Mouse (Mus musculus) heart, adult 2 months (tissue): ENCODE data around the gene Dkk2. TPM values are rescaled to one million over a fixed set of nuclear protein-coding genes. Genes with fewer than 3 reads are reported as not detected.
A peak's percentile ranks its signal among the peaks of the same experiment; 100 is the strongest.

Source experiments
- DNase-seq, 2 experiments: peaks; one replicate each; pipeline ENCODE4 v3.0.0; 2021
- H3K27ac ChIP-seq: fragments of 200-600 bp; 2 replicates; pipeline ENCODE4 v1.8.1; 2022
- H3K27me3 ChIP-seq: fragments of 200-500 bp; 2 replicates; pipeline ENCODE4 v1.6.1; 2012; ENCODE audit warnings: mild to moderate bottlenecking, low read length, inconsistent platforms, mixed read lengths; ENCODE audit not compliant: control insufficient read depth, insufficient read depth
- H3K36me3 ChIP-seq: fragments of 200-500 bp; 2 replicates; pipeline ENCODE4 v1.6.1; 2012; ENCODE audit warnings: low read length, inconsistent platforms; ENCODE audit not compliant: control insufficient read depth, insufficient read depth
- H3K4me1 ChIP-seq: fragments of 200-500 bp; 2 replicates; pipeline ENCODE4 v1.6.1; 2011; ENCODE audit warnings: low read length; ENCODE audit not compliant: control insufficient read depth, insufficient read depth
- H3K4me3 ChIP-seq: fragments of 200-600 bp; 2 replicates; pipeline ENCODE4 v1.8.1; 2022
- H3K79me2 ChIP-seq: fragments of 200-500 bp; replicated peaks from 2 replicates; pipeline ENCODE4 v1.6.1; 2012; ENCODE audit warnings: mild to moderate bottlenecking, inconsistent platforms, low read length, moderate library complexity, mixed read lengths; ENCODE audit not compliant: control insufficient read depth, insufficient read depth
- H3K9ac ChIP-seq: fragments of 200-500 bp; 2 replicates; pipeline ENCODE4 v1.6.1; 2012; ENCODE audit warnings: low read depth, mild to moderate bottlenecking, control low read depth, inconsistent platforms, low read length, mixed read lengths
- CTCF ChIP-seq: fragments of 200-600 bp; IDR thresholded peaks from 2 replicates; pipeline ENCODE4 v1.8.1; 2022; ENCODE audit warnings: antibody characterized with exemption, mild to moderate bottlenecking, moderate library complexity
- EP300 ChIP-seq: fragments of 200-500 bp; IDR thresholded peaks from 2 replicates; pipeline ENCODE4 v1.6.1; 2011; ENCODE audit warnings: low read depth, low read length, control low read depth; ENCODE audit not compliant: insufficient read depth
- POLR2A ChIP-seq: fragments of 200-500 bp; IDR thresholded peaks from 2 replicates; pipeline ENCODE4 v1.6.1; 2011; ENCODE audit warnings: mild to moderate bottlenecking, low read depth, low read length, control low read depth; ENCODE audit not compliant: insufficient read depth
- WGBS: fragments of 180-500 bp; shearing (Covaris S2); methylation state at CpG from one replicate; pipeline ENCODE4 v1.1.7; 2018; 5-methylcytosine and 5-hydroxymethylcytosine counted together
- intact Hi-C: fragments of 180-260 bp; cut with DNase I; formaldehyde crosslinking; loops from one replicate; pipeline ENCODE4 v1.15.1; 2025
- polyA plus RNA-seq: library from polyadenylated mRNA; depleted of rRNA; stranded (reverse); fragments of >200 nt; gene quantifications from 2 replicates; pipeline ENCODE4 v1.2.3, GENCODE M21; 2012
- total RNA-seq, 2 experiments: library from RNA; stranded (reverse); gene quantifications; 2 replicates each; pipeline ENCODE4 v1.2.3; 2021

Dkk2 gene
- total and polyA plus RNA-seq, 3 experiments: 0.12 to 0.18 (median 0.16) TPM

DNA sequence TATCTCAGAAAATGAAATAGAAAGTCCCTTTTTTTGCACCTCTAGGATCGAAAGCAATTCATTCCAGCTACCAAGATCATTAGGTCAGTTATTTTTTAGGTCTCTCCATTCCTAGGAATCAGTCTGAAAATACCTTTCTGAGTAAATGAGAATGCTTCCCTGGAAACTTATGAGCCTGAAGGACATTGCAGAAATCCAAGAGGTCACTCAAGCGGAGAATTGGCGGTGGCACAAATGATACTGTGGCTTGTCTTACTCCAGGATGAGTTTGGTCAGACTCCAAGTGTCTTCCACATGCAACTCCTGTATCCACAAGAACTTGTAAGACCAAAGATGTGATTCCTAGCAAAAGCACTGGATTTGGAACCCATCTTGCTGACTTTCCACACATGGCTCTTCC lies 21.7 kb upstream of the Dkk2 start:
- DNase-seq: no peak
- H3K79me2 ChIP-seq: no peaks in the 10 kb centered on the region
- H3K4me1 ChIP-seq: no peaks in the 10 kb centered on the region
- no peak for TF ChIP-seq EP300
- TF ChIP-seq POLR2A: no peak
- no peak for TF ChIP-seq CTCF
- H3K36me3 ChIP-seq: no peaks in the 10 kb centered on the region
- no peak overlapping the region for H3K4me3 ChIP-seq
- no peak overlapping the region for H3K27ac ChIP-seq
- intact Hi-C loops: no loop called here
- H3K27me3 ChIP-seq: no peaks in the 10 kb centered on the region
- 94% methylated on average over 3 of the region's 3 CpGs for WGBS
- no peak overlapping the region for H3K9ac ChIP-seq

GRCm38 (mm10) chr3:132063966-132064365 lies 21.1 kb upstream of the Dkk2 start:
- 44% methylated on average over 4 of the region's 4 CpGs for WGBS
- intact Hi-C loops: no loop called here
- Histone ChIP-seq H3K4me1 (no peaks in the 10 kb centered on the region), H3K36me3 (no peaks in the 10 kb centered on the region), H3K27ac (no peak overlapping the region), H3K27me3 (no peaks in the 10 kb centered on the region), H3K79me2 (no peaks in the 10 kb centered on the region), H3K9ac (no peak overlapping the region), H3K4me3 (no peak overlapping the region)
- no peak for DNase-seq
- no peak for TF ChIP-seq CTCF
- no peak for TF ChIP-seq EP300
- TF ChIP-seq POLR2A: no peak

- Histone ChIP-seq H3K9ac (no peak overlapping the region), H3K36me3 (no peaks in the 10 kb centered on the region), H3K27ac (no peak overlapping the region), H3K27me3 (no peaks in the 10 kb centered on the region), H3K79me2 (no peaks in the 10 kb centered on the region), H3K4me3 (no peak overlapping the region), H3K4me1 (no peaks in the 10 kb centered on the region)
- WGBS: 36% methylated on average over 1 of the region's 1 CpGs
- TF ChIP-seq EP300 (no peak), POLR2A (no peak), CTCF (no peak)
- DNase-seq: no peak
- intact Hi-C loops: no loop called here
Observed at GRCm38 (mm10) chr3:132064920-132065319, 20.2 kb upstream of the Dkk2 start.

DNA sequence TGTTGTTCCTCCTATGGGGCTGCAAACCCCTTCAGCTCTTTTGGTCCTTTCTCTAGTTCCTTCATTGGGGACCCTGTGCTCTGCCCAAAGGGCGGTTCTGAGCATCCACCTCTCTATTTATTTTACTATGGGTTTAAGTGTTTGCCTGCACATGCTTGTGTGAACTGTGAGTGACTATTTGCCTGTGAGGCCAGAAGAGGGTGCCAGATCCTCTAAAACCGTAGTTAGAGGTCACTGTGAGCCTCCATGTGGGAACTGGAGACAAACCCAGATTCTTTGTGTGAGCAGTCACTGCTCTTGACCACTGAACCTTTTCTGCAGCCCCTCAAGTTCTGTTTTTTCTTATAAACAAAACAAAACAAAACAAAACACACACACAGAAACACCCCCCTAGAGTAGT lies 14.1 kb upstream of the Dkk2 start:
- TF ChIP-seq POLR2A (no peak), CTCF (no peak), EP300 (no peak)
- Histone ChIP-seq H3K27ac (no peak overlapping the region), H3K4me3 (no peak overlapping the region), H3K9ac (no peak overlapping the region), H3K36me3 (no peaks in the 10 kb centered on the region), H3K27me3 (no peaks in the 10 kb centered on the region), H3K79me2 (no peaks in the 10 kb centered on the region), H3K4me1 (no peaks in the 10 kb centered on the region)
- WGBS: 55% methylated on average over 2 of the region's 2 CpGs
- no peak for DNase-seq
- intact Hi-C loops: no loop called here

DNA sequence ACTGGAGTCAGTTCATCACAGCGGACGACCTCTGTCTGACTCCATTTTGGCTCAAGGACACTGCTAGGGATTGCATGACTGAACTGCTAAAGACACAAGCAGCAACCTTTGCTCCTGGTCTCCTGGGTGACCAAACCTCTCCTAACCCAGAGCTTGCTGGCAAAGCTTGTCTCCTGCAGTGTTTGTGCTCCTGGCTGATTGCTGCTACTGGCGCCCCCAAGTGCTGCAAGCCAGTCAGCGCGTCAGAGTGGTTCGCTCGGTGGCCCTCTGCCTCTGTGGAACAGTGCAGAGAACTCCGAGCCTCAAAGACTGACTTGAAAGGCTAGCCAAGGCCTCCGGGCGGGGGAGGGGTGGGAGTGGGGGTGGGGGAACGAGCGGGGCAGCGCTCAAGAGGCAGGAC lies 1.1 kb upstream of the Dkk2 start:
- peak; percentile 45 for TF ChIP-seq CTCF
- no peak for TF ChIP-seq POLR2A
- intact Hi-C loops: no loop called here
- H3K4me1 ChIP-seq: no peaks in the 10 kb centered on the region
- peaks cover 5% of the 10 kb centered on the region; the same call in 1 of the 2 replicates for H3K27me3 ChIP-seq
- no peak overlapping the region for H3K27ac ChIP-seq
- no peaks in the 10 kb centered on the region for H3K36me3 ChIP-seq
- DNase-seq: peak; percentile 26 to 34
- no peaks in the 10 kb centered on the region for H3K79me2 ChIP-seq
- no peak overlapping the region for H3K4me3 ChIP-seq
- H3K9ac ChIP-seq: no peak overlapping the region
- WGBS: 8% methylated on average over 13 of the region's 13 CpGs

GRCm38 (mm10) chr3:132084680-132085079 lies 412 bp upstream of the Dkk2 start:
- Histone ChIP-seq H3K27ac (no peak overlapping the region), H3K9ac (no peak overlapping the region), H3K36me3 (no peaks in the 10 kb centered on the region), H3K79me2 (no peaks in the 10 kb centered on the region), H3K4me1 (no peaks in the 10 kb centered on the region), H3K27me3 (peaks cover 5% of the 10 kb centered on the region; the same call in 1 of the 2 replicates), H3K4me3 (no peak overlapping the region)
- TF ChIP-seq CTCF (no peak), POLR2A (no peak), EP300 (no peak)
- WGBS: 2% methylated on average over 8 of the region's 8 CpGs
- intact Hi-C loops: no loop called here
- DNase-seq: no peak

GRCm38 (mm10) chr3:132085823-132086350 lies 795 bp downstream of the Dkk2 start:
- Histone ChIP-seq H3K9ac (no peak overlapping the region), H3K27ac (no peak overlapping the region), H3K27me3 (peaks cover 5% of the 10 kb centered on the region; the same call in 1 of the 2 replicates), H3K4me3 (no peak overlapping the region), H3K79me2 (no peaks in the 10 kb centered on the region), H3K36me3 (no peaks in the 10 kb centered on the region), H3K4me1 (no peaks in the 10 kb centered on the region)
- intact Hi-C loops: no loop called here
- TF ChIP-seq EP300: no peak
- TF ChIP-seq CTCF: no peak
- 1% methylated on average over 23 of the region's 23 CpGs for WGBS
- DNase-seq: peak in 1 of 2 experiments; percentile 16
